Mouse (Mus musculus) embryonic fibroblast, embryonic 13.5 days (primary cell): Measurements from ENCODE around the gene Parp16.

ENCODE experiments used
- CTCF ChIP-seq: IDR thresholded peaks from 2 replicates; pipeline ENCODE4 v1.5.1; 2011; ENCODE audit warnings: mild to moderate bottlenecking, control low read depth, low read length, moderate library complexity, borderline replicate concordance; ENCODE audit not compliant: insufficient read depth
- POLR2A ChIP-seq: IDR thresholded peaks from 2 replicates; pipeline ENCODE4 v1.6.1; 2011; ENCODE audit warnings: low read depth, mild to moderate bottlenecking, control low read depth, low read length, moderate library complexity

- TF ChIP-seq CTCF (no peak), POLR2A (peak; percentile 16; the same call in 1 of the 2 replicates)
Measured at GRCm38 (mm10) chr9:65215494-65216126, 20.5 kb downstream of the Parp16 start.
